Mouse (Mus musculus) midbrain, embryonic 13.5 days (tissue): ENCODE results near the gene Sv2b. TPM values are rescaled to one million over a fixed set of nuclear protein-coding genes. Genes with fewer than 3 reads are reported as not detected.

ENCODE experiments used
- ATAC-seq: fragments of 200-750 bp; cut with Nextera tagmentation; 2 replicates; pipeline ENCODE4 v1.8.0; 2017; ENCODE audit warnings: mild to moderate bottlenecking, moderate TSS enrichment, moderate library complexity
- H3K27ac ChIP-seq: fragments of 300-500 bp; sonication (generic); 2 replicates; pipeline ENCODE4 v1.5.1; 2015; ENCODE audit warnings: inconsistent platforms, mild to moderate bottlenecking, moderate library complexity
- H3K27me3 ChIP-seq: fragments of 300-500 bp; sonication (generic); 2 replicates; pipeline ENCODE4 v1.6.1; 2015; ENCODE audit warnings: mild to moderate bottlenecking, inconsistent platforms
- H3K36me3 ChIP-seq: fragments of 300-500 bp; sonication (generic); 2 replicates; pipeline ENCODE4 v1.6.1; 2015; ENCODE audit warnings: mild to moderate bottlenecking, inconsistent platforms
- H3K4me1 ChIP-seq: fragments of 300-500 bp; sonication (generic); replicated peaks from 2 replicates; pipeline ENCODE4 v1.6.1; 2015; ENCODE audit warnings: inconsistent platforms
- H3K4me2 ChIP-seq: fragments of 300-500 bp; sonication (generic); replicated peaks from 2 replicates; pipeline ENCODE4 v1.6.1; 2015; ENCODE audit warnings: moderate library complexity, mild to moderate bottlenecking, inconsistent platforms
- H3K4me3 ChIP-seq: fragments of 300-500 bp; sonication (generic); replicated peaks from 2 replicates; pipeline ENCODE4 v1.5.1; 2015; ENCODE audit warnings: mild to moderate bottlenecking, inconsistent platforms
- H3K9ac ChIP-seq: fragments of 300-500 bp; sonication (generic); replicated peaks from 2 replicates; pipeline ENCODE4 v1.6.1; 2015; ENCODE audit warnings: mild to moderate bottlenecking, inconsistent platforms
- H3K9me3 ChIP-seq: fragments of 300-500 bp; sonication (generic); 2 replicates; pipeline ENCODE4 v1.6.1; 2016; ENCODE audit warnings: mild to moderate bottlenecking, inconsistent platforms
- WGBS: fragments of 180-500 bp; shearing (Covaris S2); methylation state at CpG from one replicate; pipeline ENCODE4 v1.1.7; 2015; 5-methylcytosine and 5-hydroxymethylcytosine counted together
- polyA plus RNA-seq: library from polyadenylated mRNA; unstranded; fragments of >200 nt; fragmentation: Nextera tagmentation; extraction: Ambion mirVana; gene quantifications from 2 replicates; pipeline ENCODE4 v1.2.1, GENCODE M21; 2015

Sv2b gene
- polyA plus RNA-seq, 1 experiment from 2014 or later = 4.2 TPM

DNA sequence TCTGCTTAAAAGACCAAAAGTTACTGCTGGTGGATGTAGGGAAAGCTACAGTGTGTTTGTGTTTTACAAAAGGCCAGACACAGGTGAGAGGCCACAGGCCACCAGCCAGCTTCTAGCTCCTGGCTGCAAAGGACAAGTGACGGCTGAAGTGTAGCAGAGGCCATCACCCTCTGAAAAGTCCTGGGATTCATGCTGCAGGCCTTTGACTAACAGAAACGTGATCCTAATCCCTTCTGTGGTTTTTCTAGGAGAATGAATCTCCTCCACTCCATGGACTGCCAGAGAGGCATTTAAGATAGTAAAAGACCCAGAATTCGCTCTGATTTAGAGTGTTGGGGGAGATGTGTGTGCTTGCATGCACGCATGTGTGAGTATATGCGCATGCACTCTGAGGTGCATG is 5.8 kb upstream of the Sv2b start:
- H3K4me3 ChIP-seq = no peak overlapping the region
- H3K9me3 ChIP-seq = no peaks in the 10 kb centered on the region
- ATAC-seq = no peak
- no peak overlapping the region for H3K9ac ChIP-seq
- 47% methylated on average over 5 of the region's 5 CpGs for whole genome bisulfite sequencing
- peaks cover 10% of the 10 kb centered on the region for H3K27me3 ChIP-seq
- H3K4me2 ChIP-seq = no peak overlapping the region
- no peaks in the 10 kb centered on the region for H3K4me1 ChIP-seq
- H3K36me3 ChIP-seq = no peaks in the 10 kb centered on the region
- H3K27ac ChIP-seq = no peak overlapping the region

DNA sequence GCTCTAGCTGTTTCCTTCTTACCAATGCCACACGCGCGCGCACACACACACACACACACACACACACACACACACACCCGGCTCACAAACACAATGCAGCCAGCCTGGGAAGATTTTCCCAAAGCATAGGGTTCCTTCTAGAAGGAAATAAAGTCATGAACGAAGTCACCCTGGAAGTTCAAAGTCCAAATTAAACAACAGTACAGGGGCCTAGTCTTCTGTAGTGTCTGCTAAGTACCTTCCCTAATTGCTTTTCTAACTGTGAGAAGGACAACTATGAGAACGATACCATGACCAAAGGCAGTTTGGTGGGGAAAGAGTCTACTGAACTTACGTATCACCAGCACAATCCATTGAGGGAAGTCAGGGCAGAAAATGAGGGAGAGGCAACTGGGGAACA is 508 bp upstream of the Sv2b start:
- no peak overlapping the region for H3K9ac ChIP-seq
- H3K27ac ChIP-seq = no peak overlapping the region
- ATAC-seq = peak; percentile 27; the same call in 1 of the 2 replicates
- H3K36me3 ChIP-seq = no peaks in the 10 kb centered on the region
- H3K9me3 ChIP-seq = no peaks in the 10 kb centered on the region
- peaks cover 57% of the 10 kb centered on the region for H3K27me3 ChIP-seq
- no peak overlapping the region for H3K4me2 ChIP-seq
- no peak overlapping the region for H3K4me3 ChIP-seq
- H3K4me1 ChIP-seq = peaks cover 16% of the 10 kb centered on the region
- WGBS = 76% methylated on average over 8 of the region's 8 CpGs

DNA sequence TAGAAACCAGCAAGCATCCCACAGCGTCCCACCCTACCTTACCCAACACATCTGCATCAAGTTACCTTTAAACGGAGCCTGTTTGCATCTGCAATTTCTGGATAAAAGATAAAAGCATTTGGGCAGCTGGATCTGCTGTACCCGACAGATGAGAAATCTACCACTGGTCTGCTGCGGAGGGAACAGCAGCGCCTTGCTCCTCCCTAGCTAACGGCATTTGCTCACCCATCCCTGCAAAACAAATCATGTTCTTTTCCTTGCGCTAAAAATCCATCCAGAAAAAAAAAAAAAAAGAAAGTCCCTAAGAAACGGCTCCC is 964 bp downstream of the Sv2b start:
- ATAC-seq = no peak
- no peaks in the 10 kb centered on the region for H3K9me3 ChIP-seq
- peaks cover 16% of the 10 kb centered on the region for H3K4me1 ChIP-seq
- H3K4me2 ChIP-seq = peak overlapping the region; percentile 96
- H3K4me3 ChIP-seq = peak overlapping the region; percentile 55
- 4% methylated on average over 8 of the region's 8 CpGs for WGBS
- peak overlapping the region; percentile 71; the same call in 1 of the 2 replicates for H3K9ac ChIP-seq
- no peaks in the 10 kb centered on the region for H3K36me3 ChIP-seq
- H3K27me3 ChIP-seq = peaks cover 58% of the 10 kb centered on the region
- no peak overlapping the region for H3K27ac ChIP-seq

- Histone ChIP-seq H3K4me2 (peak overlapping the region; percentile 96), H3K9ac (peak overlapping the region; percentile 71; the same call in 1 of the 2 replicates), H3K27me3 (peaks cover 63% of the 10 kb centered on the region), H3K27ac (no peak overlapping the region), H3K9me3 (no peaks in the 10 kb centered on the region), H3K36me3 (no peaks in the 10 kb centered on the region), H3K4me3 (peak overlapping the region; percentile 55), H3K4me1 (peaks cover 16% of the 10 kb centered on the region)
- ATAC-seq = no peak
- 47% methylated on average over 8 of the region's 8 CpGs for WGBS
Measured at GRCm38 (mm10) chr7:75307570-75308087, 1.4 kb downstream of the Sv2b start.

- no peaks in the 10 kb centered on the region for H3K36me3 ChIP-seq
- no peak overlapping the region for H3K4me3 ChIP-seq
- no peak for ATAC-seq
- 80% methylated on average over 9 of the region's 9 CpGs for WGBS
- H3K4me1 ChIP-seq = peaks cover 16% of the 10 kb centered on the region
- no peaks in the 10 kb centered on the region for H3K9me3 ChIP-seq
- H3K9ac ChIP-seq = no peak overlapping the region
- no peak overlapping the region for H3K4me2 ChIP-seq
- no peak overlapping the region for H3K27ac ChIP-seq
- H3K27me3 ChIP-seq = peaks cover 69% of the 10 kb centered on the region
Measured at GRCm38 (mm10) chr7:75305901-75306465, 3.1 kb downstream of the Sv2b start.

DNA sequence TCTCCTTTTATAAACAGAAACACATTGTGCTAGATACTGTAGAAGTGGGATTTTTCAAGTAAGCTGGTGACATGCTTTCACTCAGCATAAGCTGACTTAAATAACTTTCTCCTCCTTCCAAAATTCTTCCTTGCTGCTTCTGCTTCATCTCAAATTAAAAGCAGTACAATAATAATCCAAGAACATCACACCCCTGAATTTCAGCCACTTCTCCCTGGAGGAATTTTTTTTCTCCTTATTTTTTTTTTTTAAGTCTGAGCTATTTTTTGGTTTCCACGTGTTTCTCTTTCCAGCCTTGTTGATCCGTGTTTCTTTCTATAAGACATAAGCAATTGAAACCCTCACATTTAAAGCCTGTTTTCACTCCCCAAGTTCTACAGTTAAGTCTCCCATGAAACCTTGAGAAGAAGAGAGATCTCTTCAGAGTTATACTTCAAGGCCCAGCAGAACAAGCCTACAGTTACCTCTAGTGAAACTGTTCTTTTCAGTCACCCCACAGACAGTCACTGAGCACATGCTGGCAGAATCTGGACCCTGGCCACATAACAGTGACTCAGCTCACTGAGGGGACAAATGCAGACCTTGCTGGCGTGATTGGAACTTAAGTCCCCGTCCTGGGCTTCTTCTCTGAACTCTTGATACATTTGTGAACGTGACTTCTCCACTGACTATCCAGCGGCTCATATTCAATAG is 6.4 kb downstream of the Sv2b start:
- Histone ChIP-seq H3K27me3 (peaks cover 69% of the 10 kb centered on the region), H3K27ac (no peak overlapping the region), H3K4me1 (peaks cover 1% of the 10 kb centered on the region; the same call in 1 of the 2 replicates), H3K4me3 (no peak overlapping the region), H3K9me3 (no peaks in the 10 kb centered on the region), H3K36me3 (no peaks in the 10 kb centered on the region), H3K4me2 (no peak overlapping the region), H3K9ac (no peak overlapping the region)
- no peak for ATAC-seq
- WGBS = 81% methylated on average over 6 of the region's 6 CpGs

DNA sequence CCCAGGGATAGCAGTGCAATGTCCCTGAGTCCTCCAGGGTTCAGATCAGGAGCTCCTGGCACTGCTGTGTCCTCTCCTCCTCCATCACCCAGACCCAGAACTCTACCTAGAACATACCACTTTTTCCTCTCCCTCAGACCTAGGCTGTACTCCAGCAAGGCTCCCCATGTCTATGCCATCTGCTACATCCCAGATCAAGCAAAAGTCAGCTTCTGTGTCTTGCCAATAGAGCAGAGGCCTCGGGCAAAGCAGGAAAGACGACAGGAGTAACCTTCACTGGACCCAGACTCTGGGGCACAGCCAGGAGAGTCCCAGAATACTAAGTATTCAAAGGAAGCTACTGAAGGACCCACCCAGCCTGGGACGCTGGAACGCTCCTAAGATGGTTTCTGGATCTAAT is 9.8 kb downstream of the Sv2b start:
- Histone ChIP-seq H3K27ac (no peak overlapping the region), H3K4me1 (peaks cover 27% of the 10 kb centered on the region), H3K4me3 (no peak overlapping the region), H3K4me2 (no peak overlapping the region), H3K36me3 (no peaks in the 10 kb centered on the region), H3K9me3 (no peaks in the 10 kb centered on the region), H3K9ac (no peak overlapping the region), H3K27me3 (peaks cover 46% of the 10 kb centered on the region)
- 94% methylated on average over 4 of the region's 4 CpGs for WGBS
- no peak for ATAC-seq

GRCm38 (mm10) chr7:75296688-75297119 is 12.4 kb downstream of the Sv2b start:
- 5% methylated on average over 6 of the region's 6 CpGs for WGBS
- peaks cover 38% of the 10 kb centered on the region for H3K27me3 ChIP-seq
- no peak overlapping the region for H3K9ac ChIP-seq
- peaks cover 41% of the 10 kb centered on the region for H3K4me1 ChIP-seq
- H3K36me3 ChIP-seq = no peaks in the 10 kb centered on the region
- H3K4me2 ChIP-seq = no peak overlapping the region
- no peak overlapping the region for H3K4me3 ChIP-seq
- 0 out of 2 replicates have a peak, but pooled peaks have one; percentile 41 for ATAC-seq
- no peaks in the 10 kb centered on the region for H3K9me3 ChIP-seq
- H3K27ac ChIP-seq = no peak overlapping the region

- H3K9ac ChIP-seq = no peak overlapping the region
- no peak overlapping the region for H3K4me2 ChIP-seq
- peak overlapping the region; percentile 27; the same call in 1 of the 2 replicates for H3K27ac ChIP-seq
- 11% methylated on average over 5 of the region's 5 CpGs for WGBS
- H3K4me3 ChIP-seq = no peak overlapping the region
- H3K9me3 ChIP-seq = no peaks in the 10 kb centered on the region
- ATAC-seq = peak; percentile 58
- H3K4me1 ChIP-seq = peaks cover 45% of the 10 kb centered on the region
- H3K36me3 ChIP-seq = no peaks in the 10 kb centered on the region
- peaks cover 31% of the 10 kb centered on the region for H3K27me3 ChIP-seq
Measured at GRCm38 (mm10) chr7:75295228-75295865, 13.7 kb downstream of the Sv2b start.

- Histone ChIP-seq H3K4me3 (no peak overlapping the region), H3K9me3 (no peaks in the 10 kb centered on the region), H3K36me3 (no peaks in the 10 kb centered on the region), H3K27me3 (0 out of 2 replicates have a peak, but pooled peaks cover 3% of the 10 kb centered on the region), H3K4me1 (peaks cover 45% of the 10 kb centered on the region), H3K4me2 (no peak overlapping the region), H3K9ac (no peak overlapping the region), H3K27ac (0 out of 2 replicates have a peak overlapping the region, but pooled peaks have one; percentile 8)
- WGBS = 16% methylated on average over 3 of the region's 3 CpGs
- 0 out of 2 replicates have a peak, but pooled peaks have one; percentile 30 for ATAC-seq
Measured at GRCm38 (mm10) chr7:75292246-75292645, 16.8 kb downstream of the Sv2b start.

GRCm38 (mm10) chr7:75290554-75290953 is 18.5 kb downstream of the Sv2b start:
- no peak overlapping the region for H3K4me2 ChIP-seq
- H3K4me3 ChIP-seq = no peak overlapping the region
- no peak for ATAC-seq
- no peaks in the 10 kb centered on the region for H3K36me3 ChIP-seq
- H3K9ac ChIP-seq = no peak overlapping the region
- peaks cover 28% of the 10 kb centered on the region for H3K4me1 ChIP-seq
- H3K27ac ChIP-seq = no peak overlapping the region
- no peaks in the 10 kb centered on the region for H3K9me3 ChIP-seq
- WGBS = 22% methylated on average over 2 of the region's 2 CpGs
- 0 out of 2 replicates have a peak, but pooled peaks cover 3% of the 10 kb centered on the region for H3K27me3 ChIP-seq

DNA sequence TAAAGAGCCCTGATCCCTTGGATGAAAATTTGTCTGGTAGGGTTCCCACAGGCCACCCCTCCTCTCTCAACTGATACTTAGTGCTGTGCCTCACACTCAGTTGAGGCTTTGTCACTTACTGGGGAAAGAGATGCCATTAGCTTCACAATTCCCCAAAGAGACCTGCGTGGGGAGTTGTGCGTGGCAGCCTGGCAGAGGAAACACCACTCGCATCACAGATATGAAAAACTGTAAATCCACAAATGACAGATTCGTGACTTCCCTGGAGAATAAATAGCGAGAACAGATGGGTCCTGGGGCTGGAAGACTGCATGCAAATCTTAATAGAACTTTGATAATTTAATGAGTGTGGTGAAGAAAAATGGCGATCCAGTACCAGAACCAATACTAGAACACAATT is 21.8 kb downstream of the Sv2b start:
- no peaks in the 10 kb centered on the region for H3K9me3 ChIP-seq
- no peak overlapping the region for H3K4me2 ChIP-seq
- no peak overlapping the region for H3K9ac ChIP-seq
- H3K4me3 ChIP-seq = no peak overlapping the region
- WGBS = 82% methylated on average over 6 of the region's 6 CpGs
- ATAC-seq = no peak
- no peaks in the 10 kb centered on the region for H3K27me3 ChIP-seq
- H3K36me3 ChIP-seq = no peaks in the 10 kb centered on the region
- H3K27ac ChIP-seq = no peak overlapping the region
- H3K4me1 ChIP-seq = peaks cover 9% of the 10 kb centered on the region
